Mouse (Mus musculus) neutrophil, adult 5-6 weeks (primary cell): ENCODE measurements around the gene Unc13a. TPM values are rescaled to one million over a fixed set of nuclear protein-coding genes. Genes with fewer than 3 reads are reported as not detected.
A peak's percentile ranks its signal among the peaks of the same experiment; 100 is the strongest.

Experiments used
- ATAC-seq: fragments of 151-379, 151-347 bp; 2 replicates; pipeline ENCODE4 v1.8.0; 2017; ENCODE audit warnings: mild to moderate bottlenecking, moderate TSS enrichment; ENCODE audit not compliant: insufficient number of reproducible peaks, poor library complexity, low FRiP score, severe bottlenecking; ENCODE audit errors: extremely low read depth
- total RNA-seq: library from RNA; stranded (forward); fragments of 200-1000 nt; gene quantifications from 2 replicates; pipeline ENCODE4 v1.2.3, GENCODE M21; 2017

The Unc13a gene
- total RNA-seq, 1 experiment from 2014 or later, result 0.12 TPM

DNA sequence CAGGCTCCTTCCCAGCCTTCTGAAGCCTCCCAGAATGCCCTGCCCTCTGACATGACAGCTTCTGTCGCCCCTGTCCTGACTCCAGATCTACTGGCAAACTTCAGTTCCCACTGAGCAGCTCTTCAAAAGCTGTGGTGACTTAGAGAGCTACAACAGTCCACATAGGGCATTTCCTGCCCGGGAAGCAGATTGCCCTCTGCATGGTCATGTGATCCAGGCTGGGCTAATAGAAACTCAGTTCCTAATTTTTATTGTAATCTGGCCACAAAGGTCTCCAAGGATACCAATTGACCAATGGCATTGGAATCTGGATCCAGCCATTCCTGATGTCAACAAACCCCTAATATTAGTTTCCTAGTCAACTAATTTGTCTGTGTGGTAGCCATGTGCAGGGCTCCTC is 39.7 kb downstream of the Unc13a start:
- ATAC-seq, result no peak

DNA sequence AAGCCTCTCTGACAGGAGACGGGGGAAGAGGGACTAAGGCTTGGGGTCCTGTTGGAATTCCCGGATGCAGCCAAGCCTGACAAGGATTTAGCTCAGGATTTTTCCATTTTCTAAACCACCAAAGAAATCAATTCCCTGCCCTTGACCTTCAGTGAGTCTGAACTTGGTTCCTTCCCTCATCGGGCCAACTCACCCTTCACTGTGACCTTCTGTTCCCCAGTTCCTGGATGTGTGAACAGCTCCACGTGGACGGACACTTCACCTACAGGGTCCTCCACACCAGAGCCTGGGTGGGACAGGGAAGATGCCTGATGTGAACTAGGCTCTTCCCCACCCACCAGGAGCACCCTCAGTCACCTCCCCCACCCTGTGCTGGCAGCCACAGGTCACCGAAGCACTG is 40.8 kb downstream of the Unc13a start:
- no peak for ATAC-seq

DNA sequence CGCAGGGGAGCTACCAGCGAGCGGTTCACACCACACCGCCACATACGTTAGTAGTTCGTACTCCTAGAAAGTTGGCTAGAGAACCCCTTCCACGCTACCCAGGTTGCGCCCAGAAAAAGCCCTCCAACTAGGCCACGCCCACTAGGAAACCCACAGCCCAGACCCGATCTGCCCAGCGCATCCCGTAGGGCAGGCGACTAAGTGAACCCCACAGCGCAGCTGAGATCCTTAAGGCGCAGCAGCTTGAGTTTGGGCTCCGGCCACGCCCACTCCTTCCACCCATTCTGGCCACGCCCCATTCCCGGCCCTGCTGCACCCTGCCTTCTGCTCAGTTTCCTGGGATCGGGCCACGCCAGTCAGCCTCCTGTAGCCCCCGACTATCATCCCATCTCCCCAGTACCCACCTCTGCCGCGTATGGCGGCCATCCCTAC is 41.8 kb downstream of the Unc13a start:
- no peak for ATAC-seq

DNA sequence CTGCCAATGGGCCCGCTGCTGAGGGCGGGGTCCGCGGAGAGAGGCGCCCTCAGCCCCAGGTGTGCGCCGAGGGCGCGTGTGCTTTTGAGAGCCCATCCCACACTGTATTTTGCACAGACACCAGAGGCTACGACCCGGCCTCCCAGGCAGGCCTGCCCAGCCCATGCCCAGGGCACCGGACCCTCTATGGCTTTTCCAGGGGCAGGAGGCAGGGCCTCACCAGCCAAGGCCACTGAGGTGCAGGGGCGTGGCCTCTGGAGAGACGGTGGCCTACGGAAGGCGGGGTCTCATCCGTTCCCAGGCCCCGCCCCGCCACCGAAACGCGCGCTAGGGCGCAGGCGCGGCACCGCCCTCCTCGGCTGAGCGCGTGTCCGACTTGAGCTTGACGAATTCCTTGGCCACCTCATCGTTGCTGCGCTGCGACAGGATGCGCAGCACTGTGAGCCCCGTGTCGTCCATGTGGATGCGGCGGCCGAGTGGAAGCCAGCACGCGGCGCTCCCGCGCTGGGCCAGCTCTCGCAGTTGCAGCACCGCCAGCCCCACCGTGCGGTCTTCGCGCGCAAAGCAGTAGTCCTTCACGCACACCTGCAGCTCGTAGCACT is 42.4 kb downstream of the Unc13a start:
- ATAC-seq, result peak; percentile 61

DNA sequence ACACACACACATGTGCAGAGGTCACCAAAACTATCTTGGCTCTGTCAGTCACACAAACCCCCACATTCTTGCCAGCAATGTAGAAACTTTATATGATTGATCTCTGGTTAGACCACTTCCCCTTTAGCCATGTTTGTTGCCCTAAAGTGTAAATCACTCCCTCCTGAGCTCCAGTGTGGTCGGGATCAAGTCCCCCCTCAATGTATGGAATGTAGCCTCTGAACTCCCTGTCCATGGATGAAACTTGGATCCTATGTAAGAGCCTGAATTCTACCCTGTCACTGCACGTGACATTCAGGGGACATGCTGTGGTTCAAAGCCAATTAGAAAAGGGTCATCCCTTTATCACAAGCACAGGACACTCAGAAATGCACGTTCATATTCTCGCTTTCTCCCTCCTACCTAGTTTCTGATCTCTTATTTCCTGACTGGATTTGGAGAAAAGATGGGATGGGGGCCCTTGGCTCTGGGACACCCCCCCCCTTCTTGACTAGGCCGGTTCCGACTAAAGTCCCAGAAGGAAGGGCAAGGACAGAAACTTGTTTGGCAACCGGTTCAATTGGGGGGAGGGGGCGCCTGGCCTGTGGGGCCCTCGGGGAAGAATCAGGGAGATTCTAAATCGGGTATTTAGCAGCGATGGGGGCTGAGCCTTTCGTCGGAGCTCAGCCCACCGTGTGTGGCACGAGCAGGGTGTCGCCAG is 43.0 kb downstream of the Unc13a start:
- no peak for ATAC-seq

DNA sequence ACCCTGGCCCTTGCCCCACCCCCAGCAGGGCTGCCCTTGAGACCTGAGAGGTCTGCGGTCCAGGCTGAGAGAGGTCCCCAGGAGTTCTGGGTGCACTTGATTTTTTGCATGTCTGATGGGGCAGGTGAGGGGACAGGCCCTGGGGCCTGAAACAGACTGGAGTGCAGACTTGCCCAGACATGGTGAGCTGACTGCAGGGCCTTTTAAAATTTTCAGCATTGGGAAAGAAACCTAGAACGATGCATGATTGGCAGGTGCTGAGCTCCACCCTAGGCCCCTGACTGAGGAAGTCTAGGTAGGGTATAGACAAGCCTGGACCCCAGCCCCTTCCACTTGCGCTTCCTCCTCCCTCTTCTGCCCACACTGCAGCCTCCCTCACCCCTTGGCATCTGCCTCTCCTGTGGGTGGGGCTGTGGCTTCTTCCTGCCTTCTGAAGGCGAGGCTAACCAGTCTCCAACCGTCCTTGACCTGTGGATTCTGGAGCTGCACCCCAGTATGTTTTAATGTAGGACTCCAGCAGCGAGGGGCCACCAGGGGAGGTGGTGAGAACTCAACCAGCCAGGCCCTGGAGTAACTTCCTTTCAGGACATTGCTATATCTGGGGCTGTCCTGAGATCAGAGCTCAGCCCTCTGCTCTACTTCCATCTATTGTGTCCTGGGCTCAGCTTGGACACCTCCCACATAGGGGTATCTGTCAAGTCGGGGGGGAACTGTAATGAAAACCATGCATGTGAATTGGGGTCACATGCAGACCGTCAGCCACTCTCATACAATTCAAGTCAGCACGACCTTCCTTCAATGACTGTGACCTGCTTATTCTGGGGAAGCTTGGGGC is 44.1 kb downstream of the Unc13a start:
- ATAC-seq, result no peak

DNA sequence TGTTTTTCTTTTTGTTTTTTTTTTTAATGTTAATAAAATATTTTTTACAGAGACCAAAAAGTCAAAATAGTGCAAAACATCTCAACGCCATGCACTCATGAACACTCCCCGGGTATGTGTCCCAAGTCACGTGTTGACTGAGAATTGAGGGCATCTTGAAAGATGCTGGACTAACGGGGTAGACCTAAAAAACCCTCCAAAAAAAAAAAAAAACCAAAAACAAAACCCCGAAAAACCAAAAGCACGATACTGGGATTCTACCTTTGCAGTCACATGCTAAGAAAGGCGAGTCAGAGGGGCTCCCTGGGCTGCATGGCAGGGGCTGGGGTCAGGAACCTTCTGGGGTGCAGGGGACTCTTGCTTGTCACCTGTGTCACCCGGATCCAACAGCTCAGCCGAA is 44.8 kb downstream of the Unc13a start:
- no peak for ATAC-seq

DNA sequence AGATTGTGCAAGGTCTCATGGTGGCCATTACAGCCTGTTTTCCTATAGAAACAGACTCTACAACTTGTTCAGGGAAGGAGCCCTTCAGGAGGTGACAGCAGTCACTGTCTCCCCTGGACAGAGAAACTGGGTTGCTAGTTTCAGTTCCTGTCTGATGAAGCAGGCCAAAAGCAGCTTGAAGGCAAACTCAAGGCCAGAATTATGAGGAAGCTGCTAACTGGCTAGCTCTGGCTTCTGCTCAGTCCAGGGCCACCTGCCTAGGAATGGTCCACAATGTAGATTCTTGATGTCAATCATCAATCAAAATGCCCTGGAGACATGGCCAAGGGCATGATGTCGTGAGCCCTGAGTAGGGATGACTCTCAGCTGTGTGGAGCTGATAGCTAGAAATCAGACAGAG is 46.5 kb downstream of the Unc13a start:
- ATAC-seq, result peak; percentile 32; the same call in 1 of the 2 replicates

DNA sequence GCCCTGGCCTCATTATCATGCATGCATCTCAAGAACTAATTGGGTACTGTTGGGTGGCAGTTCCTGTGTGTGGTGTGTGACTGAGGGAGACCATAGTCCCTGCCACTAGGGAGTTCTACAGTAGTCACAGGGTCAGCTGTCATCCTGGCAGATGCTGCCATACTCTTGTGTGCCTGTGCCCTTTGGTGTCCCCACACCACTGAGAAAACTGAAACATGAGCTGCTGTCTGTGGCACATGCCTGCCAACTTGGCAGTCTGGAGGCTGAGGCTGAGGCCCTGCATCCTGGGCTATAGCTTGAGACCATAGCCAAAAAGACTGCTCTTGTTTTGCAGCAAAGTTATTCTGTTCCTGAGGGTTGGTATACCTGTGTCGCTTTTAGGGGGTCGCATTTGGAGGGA is 51.8 kb downstream of the Unc13a start:
- no peak for ATAC-seq

DNA sequence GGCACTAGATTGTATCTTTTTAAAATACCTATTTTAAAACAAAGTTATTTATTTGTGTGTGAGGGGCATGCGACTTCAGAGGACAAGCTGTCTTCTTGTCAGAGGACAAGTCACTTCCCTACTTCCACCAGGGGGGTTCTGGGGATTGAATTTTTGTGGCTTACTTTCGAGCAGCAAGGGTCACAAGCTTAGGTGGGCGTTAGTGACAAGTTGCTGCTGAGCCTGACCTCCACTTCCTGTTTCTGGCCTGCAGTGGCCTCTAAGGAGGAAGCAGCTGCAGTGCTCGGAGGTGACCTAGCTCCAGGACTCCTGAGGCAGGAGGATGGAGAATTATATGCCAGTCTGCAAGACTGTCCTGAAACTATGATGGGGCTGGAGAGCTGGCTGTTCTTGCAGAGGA is 58.1 kb downstream of the Unc13a start:
- 0 out of 2 replicates have a peak, but pooled peaks have one; percentile 9 for ATAC-seq

DNA sequence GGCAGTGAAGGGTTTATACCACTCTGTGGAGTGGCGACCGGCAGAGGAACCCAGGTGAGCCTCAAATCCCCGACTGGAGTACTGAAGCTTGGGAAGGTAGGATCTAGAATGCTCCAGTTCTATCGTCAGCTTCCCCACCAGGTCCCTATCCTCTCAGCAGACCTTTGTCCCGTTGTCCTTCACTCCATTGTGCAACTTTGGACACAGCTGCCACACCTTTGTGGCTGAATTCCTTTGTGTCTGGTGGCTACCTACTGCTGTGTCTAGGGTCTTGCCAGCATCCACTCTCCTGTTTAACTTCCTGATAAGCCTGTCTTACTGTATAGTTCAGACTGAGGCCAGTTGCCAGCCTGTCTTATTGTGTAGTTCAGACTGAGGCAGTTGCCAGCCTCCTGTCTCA is 59.4 kb downstream of the Unc13a start:
- ATAC-seq, result no peak

DNA sequence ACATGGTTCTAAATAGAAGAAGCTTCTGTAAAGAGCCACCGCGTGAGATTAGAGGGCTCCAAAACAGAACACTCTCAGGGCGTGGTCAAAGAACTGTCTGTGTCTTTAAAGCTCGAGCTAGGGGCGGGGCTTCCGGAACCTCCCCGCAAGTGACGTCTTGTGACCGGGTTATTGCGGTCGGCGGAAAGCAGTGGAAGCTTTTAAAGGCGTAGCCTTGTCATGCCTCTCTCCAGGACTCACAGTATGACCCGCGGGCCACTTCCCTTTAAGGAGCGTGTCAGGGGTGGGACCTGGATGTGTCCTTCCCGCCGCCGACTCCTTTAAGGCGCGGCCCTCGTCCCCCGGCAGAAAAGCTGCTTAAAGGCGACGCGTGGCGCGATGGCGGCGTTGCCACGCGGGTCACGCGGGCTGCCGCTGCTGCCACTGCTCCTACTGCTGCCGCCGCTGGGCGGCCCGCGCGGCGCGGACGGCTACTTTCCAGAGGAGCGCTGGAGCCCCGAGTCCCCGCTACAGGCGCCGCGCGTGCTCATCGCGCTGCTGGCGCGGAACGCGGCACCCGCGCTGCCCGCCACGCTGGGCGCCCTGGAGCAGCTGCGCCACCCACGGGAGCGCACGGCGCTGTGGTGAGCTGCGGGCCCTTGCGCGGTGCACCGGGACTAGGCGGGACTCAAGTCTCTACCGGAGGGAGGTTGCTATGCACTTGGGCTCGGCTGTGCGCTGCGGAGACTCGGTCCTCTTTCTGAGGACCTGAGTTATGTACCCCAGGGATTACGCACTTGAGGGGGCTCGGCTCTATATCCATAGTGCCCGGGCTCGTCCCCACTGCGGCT is 60.5 kb downstream of the Unc13a start, which contains the start of gene Colgalt1:
Gene Colgalt1 (plus strand): TSS at position 177 of the 830 bp plus-strand sequence.
- peak; percentile 96 for ATAC-seq

DNA sequence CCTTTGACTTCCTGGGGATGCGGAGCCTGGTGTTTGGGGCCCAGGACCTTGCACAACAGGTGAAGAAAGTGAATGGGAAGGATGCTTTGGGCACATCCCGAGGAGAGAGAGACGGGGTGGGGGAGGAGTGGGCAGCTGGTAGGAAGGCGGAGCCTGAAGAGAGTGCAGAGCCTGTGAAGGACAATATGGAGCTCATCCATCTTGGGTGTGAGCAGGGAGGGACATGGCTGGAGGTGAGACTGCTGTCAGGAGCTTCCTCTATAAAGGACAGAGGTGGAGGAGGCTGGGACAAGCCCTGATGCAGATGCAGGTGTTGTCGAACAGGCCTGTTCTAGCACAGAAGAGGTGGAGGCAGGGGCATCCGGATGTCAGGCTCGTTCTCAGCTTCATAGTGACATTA is 67.5 kb downstream of the Unc13a start:
- no peak for ATAC-seq

DNA sequence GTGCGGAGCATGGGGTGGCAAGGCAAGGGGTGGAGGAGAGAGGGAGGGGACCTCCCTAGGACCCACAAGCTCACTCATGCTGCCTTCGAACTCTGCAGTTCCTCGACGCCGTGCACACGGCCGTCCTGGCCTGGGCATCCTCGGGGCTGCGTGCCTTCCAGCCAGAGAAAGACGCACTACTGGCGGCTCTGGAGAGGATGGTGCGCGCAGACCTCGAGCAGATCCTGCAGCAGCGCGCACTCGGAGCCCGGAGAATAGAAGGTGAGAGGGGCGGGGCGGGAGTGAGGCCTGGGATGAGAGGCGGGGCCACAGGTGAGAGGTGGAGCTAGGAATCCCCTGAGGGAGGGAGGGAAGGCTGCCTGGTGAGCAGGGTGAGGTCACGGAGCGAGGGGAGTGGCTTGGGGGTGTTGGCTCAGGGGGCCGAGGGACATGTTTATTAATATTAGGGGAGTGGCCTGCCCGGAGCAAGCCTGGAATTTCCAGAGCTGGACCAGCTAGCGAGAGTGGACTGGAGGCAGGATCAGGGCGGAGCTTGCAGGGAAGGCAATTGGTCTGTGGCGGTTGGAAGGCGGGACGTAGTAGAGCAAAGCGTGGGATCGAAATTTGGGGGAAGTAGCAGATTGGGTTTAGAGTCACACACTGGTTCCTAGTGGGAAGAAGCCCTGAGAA is 68.8 kb downstream of the Unc13a start:
- ATAC-seq, result no peak

DNA sequence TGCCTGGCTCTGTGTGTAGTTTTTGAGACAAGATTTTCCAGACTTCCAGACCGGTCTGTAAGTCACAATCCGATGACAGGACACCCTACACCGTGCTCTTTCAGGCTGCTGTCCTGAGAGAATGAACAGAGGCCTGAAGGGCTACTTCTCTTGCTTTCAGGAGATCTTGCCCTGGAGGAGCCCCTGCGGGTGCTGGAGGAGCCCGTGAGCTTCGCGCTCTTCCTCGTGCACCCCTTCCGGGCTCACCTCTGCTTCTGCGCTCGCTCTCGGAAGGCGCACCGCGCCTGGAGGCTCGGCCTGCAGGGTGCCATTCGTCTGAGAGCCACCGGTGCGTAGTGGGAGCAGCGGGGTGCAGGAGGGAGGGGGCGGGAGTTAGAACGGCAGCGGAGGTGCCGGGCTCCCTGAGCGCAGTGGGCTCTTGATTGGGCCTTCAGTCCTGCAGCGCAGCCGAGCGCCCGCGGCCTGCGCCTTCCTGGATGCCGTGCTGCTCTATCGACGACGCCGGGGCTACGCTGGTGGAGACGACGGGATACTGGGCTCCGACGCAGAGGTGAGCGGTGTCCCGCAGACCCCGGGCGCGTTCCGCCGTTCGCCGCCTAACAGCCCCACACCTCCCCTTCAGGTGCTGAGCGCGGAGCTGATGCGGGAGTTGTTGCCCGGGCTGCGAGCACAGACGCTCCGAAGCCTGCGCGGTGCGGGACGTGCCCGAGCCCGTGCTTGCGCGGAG is 69.5 kb downstream of the Unc13a start:
- ATAC-seq, result peak; percentile 15; the same call in 1 of the 2 replicates

DNA sequence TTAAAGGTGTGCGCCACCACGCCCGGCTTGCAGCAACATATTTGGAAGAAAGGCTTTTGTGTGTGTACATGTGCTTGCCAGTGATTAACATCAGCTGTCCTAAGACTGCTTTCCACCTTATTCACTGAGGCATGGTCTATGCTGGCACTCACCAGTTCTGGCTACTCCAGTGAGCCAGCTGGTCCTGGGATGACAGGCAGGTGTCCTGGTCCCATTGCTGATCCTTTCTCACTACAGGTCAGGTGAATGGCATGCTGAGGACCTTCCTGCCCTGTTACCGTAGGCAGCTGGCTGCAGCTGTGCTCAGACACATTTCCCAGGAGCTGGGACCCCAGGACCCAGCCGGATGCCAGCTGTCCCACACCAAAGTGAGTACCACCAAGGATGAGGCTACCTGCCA is 72.7 kb downstream of the Unc13a start:
- ATAC-seq, result no peak

DNA sequence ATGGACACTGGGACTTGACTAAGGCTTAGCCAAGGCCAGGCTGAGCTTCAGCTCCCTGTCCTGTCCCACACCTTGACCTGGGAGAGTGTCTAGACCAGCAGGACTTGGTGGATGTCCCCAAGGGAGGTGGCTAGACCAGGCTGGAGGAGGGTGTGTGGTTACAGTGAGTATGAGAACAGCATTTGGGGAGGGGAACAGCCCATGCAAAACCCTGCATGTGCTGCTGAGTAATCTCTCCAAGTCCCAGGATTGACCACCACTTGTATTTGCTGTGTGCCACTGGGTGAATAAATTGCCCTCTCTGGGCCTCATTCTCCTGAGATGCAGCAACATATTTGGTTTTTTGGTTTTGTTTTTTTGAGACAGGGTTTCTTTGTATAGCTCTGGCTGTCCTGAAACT is 73.2 kb downstream of the Unc13a start:
- no peak for ATAC-seq

DNA sequence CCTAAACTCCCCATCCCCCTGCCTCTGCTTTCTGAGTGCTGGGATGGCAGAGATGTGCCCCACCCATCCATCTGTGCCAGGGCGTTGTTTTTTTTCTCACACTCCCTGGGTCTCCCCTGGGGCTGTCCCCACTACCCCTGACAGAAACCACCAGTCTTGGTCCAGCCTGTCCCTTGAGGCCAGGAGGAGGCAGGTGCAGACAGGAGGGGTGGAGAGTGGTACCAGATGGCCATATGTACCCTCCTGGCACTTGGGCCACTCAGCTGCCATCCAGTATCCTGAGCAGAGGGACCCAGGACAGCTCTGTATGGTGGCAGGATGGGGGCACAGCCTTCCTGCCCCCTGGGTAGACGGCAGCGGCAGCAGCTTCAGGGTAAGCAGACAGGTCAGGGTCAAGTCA is 74.1 kb downstream of the Unc13a start, which contains the start of gene Fam129c:
Gene Fam129c (plus strand): TSS at position 198 of the 400 bp plus-strand sequence.
- ATAC-seq, result no peak
